Mouse (Mus musculus): ENCODE measurements around the gene Slain2. TPM values are rescaled to one million over a fixed set of nuclear protein-coding genes. Genes with fewer than 3 reads are reported as not detected.
A peak's percentile ranks its signal among the peaks of the same experiment; 100 is the strongest.

Slain2 gene
- polyA plus RNA-seq, 2 experiments, result 4.5 to 5.4 TPM

GRCm38 (mm10) chr5:72975996-72976395 is 61.9 kb downstream of the Slain2 start:
- no peaks in the 10 kb centered on the region for H3K4me1 ChIP-seq (replicated peaks; ENCODE audit: control insufficient read depth in 2 of 2, insufficient read depth in 2 of 2, low read length in 1 of 2)
- 73% methylated on average over 6 of the region's 6 CpGs for WGBS (ENCODE audit: insufficient replicate concordance)
- no peaks in the 10 kb centered on the region for H3K9me3 ChIP-seq (ENCODE audit: control insufficient read depth, low read length)
- H3K27ac ChIP-seq, result no peak overlapping the region
- no peak overlapping the region for H3K4me3 ChIP-seq (ENCODE audit: insufficient read depth in 1 of 2, low read depth in 2 of 2, low read length in 2 of 2)
- TF ChIP-seq EP300 (IDR thresholded peaks at IDR 0.05; ENCODE audit: low read depth), result no peak
- no peak for TF ChIP-seq CTCF (IDR thresholded peaks at IDR 0.05; ENCODE audit: low read depth)
- H3K4me2 ChIP-seq (ENCODE audit: low read depth), result no peak overlapping the region
- ATAC-seq (ENCODE audit: insufficient read depth), result no peak
- H3K36me3 ChIP-seq (replicated peaks; ENCODE audit: control insufficient read depth, insufficient read depth, low read depth), result no peaks in the 10 kb centered on the region
- H3K9ac ChIP-seq (replicated peaks), result no peak overlapping the region
- H3K27me3 ChIP-seq (ENCODE audit: control insufficient read depth, insufficient read depth, low read length), result no peaks in the 10 kb centered on the region
- no peak for DNase-seq (ENCODE audit: low read depth in 3 of 3, low spot score in 3 of 3)

- Histone ChIP-seq H3K36me3 (replicated peaks; ENCODE audit: control insufficient read depth, insufficient read depth, low read depth) (no peaks in the 10 kb centered on the region), H3K27ac (no peak overlapping the region), H3K9ac (replicated peaks) (no peak overlapping the region), H3K4me2 (ENCODE audit: low read depth) (no peak overlapping the region), H3K27me3 (ENCODE audit: control insufficient read depth, insufficient read depth, low read length) (no peaks in the 10 kb centered on the region), H3K9me3 (ENCODE audit: control insufficient read depth, low read length) (no peaks in the 10 kb centered on the region), H3K4me1 (replicated peaks; ENCODE audit: control insufficient read depth in 2 of 2, insufficient read depth in 2 of 2, low read length in 1 of 2) (no peaks in the 10 kb centered on the region), H3K4me3 (ENCODE audit: insufficient read depth in 1 of 2, low read depth in 2 of 2, low read length in 2 of 2) (no peak overlapping the region)
- 66% methylated on average over 4 of the region's 4 CpGs for WGBS (ENCODE audit: insufficient replicate concordance)
- ATAC-seq (ENCODE audit: insufficient read depth), result no peak
- DNase-seq (ENCODE audit: low read depth in 3 of 3, low spot score in 3 of 3), result no peak
- TF ChIP-seq EP300 (IDR thresholded peaks at IDR 0.05; ENCODE audit: low read depth), result no peak
- TF ChIP-seq CTCF (IDR thresholded peaks at IDR 0.05; ENCODE audit: low read depth), result no peak
Observed at GRCm38 (mm10) chr5:72976539-72976938, 62.4 kb downstream of the Slain2 start.

GRCm38 (mm10) chr5:72984091-72984490 is 70.0 kb downstream of the Slain2 start:
- 3% methylated on average over 2 of the region's 2 CpGs for WGBS (ENCODE audit: insufficient replicate concordance)
- DNase-seq (ENCODE audit: low read depth in 3 of 3, low spot score in 3 of 3), result peak; percentile 12 to 20 (median 13)

DNA sequence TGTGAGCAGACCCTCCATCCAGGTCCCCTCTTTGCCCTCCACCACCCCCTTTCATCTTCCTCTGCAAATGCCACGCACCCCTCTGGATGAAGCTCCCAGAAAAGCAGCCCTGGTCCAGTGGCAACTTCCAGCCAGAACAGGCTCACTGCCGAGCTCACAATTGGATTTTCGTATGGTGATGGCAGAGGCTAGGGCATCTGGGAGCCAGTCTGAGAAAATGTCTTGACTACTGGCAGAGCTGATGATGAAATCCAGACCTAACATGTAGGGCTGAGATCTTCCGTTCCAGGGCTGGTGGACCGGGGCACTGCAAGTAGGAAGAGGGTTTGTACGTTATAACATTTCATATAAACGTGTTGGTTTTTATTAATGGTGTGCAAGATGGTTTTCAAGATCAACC is 73.7 kb downstream of the Slain2 start:
- Histone ChIP-seq H3K9me3 (ENCODE audit: control insufficient read depth, low read length) (no peaks in the 10 kb centered on the region), H3K9ac (replicated peaks) (no peak overlapping the region), H3K4me2 (ENCODE audit: low read depth) (no peak overlapping the region), H3K27me3 (ENCODE audit: control insufficient read depth, insufficient read depth, low read length) (no peaks in the 10 kb centered on the region), H3K4me1 (replicated peaks; ENCODE audit: control insufficient read depth in 2 of 2, insufficient read depth in 2 of 2, low read length in 1 of 2) (no peaks in the 10 kb centered on the region), H3K27ac (no peak overlapping the region), H3K4me3 (ENCODE audit: insufficient read depth in 1 of 2, low read depth in 2 of 2, low read length in 2 of 2) (no peak overlapping the region), H3K36me3 (replicated peaks; ENCODE audit: control insufficient read depth, insufficient read depth, low read depth) (no peaks in the 10 kb centered on the region)
- DNase-seq (ENCODE audit: low read depth in 3 of 3, low spot score in 3 of 3) (no peak), ATAC-seq (ENCODE audit: insufficient read depth) (no peak)
- TF ChIP-seq EP300 (IDR thresholded peaks at IDR 0.05; ENCODE audit: low read depth), result no peak
- no peak for TF ChIP-seq CTCF (IDR thresholded peaks at IDR 0.05; ENCODE audit: low read depth)
- 69% methylated on average over 7 of the region's 7 CpGs for WGBS (ENCODE audit: insufficient replicate concordance)

More at GRCm38 (mm10) chr5:72984091-72984490, 70.0 kb downstream of the Slain2 start:
- no peak for ATAC-seq (ENCODE audit: insufficient read depth)
- Histone ChIP-seq H3K4me1 (replicated peaks; ENCODE audit: control insufficient read depth in 2 of 2, insufficient read depth in 2 of 2, low read length in 1 of 2) (no peaks in the 10 kb centered on the region), H3K4me2 (ENCODE audit: low read depth) (no peak overlapping the region), H3K27ac (no peak overlapping the region), H3K4me3 (ENCODE audit: insufficient read depth in 1 of 2, low read depth in 2 of 2, low read length in 2 of 2) (no peak overlapping the region), H3K9me3 (ENCODE audit: control insufficient read depth, low read length) (no peaks in the 10 kb centered on the region), H3K27me3 (ENCODE audit: control insufficient read depth, insufficient read depth, low read length) (no peaks in the 10 kb centered on the region), H3K9ac (replicated peaks) (no peak overlapping the region), H3K36me3 (replicated peaks; ENCODE audit: control insufficient read depth, insufficient read depth, low read depth) (no peaks in the 10 kb centered on the region)
- TF ChIP-seq EP300 (IDR thresholded peaks at IDR 0.05; ENCODE audit: low read depth) (no peak), CTCF (IDR thresholded peaks at IDR 0.05; ENCODE audit: low read depth) (peak; percentile 77)

DNA sequence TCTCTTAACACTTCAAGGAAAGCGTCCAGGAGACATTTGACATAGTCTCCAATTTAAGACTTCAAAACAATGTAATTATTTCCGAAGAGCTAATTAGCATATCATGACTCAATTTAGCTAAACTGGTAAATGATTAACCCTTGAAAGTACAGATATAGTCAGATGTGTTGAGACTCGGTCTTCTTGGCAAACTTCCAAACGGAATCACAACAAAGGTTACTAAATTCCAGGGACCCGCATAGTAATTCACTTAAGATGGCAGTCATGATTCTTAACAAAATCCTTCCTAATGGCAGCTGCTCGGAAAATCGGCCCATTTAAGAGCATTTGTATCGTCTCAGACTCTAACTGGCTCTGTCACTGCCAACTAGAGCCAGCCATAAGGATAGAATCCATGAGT is 75.7 kb downstream of the Slain2 start:
- ATAC-seq (ENCODE audit: insufficient read depth), result no peak
- H3K27me3 ChIP-seq (ENCODE audit: control insufficient read depth, insufficient read depth, low read length), result no peaks in the 10 kb centered on the region
- H3K4me1 ChIP-seq (replicated peaks; ENCODE audit: control insufficient read depth in 2 of 2, insufficient read depth in 2 of 2, low read length in 1 of 2), result no peaks in the 10 kb centered on the region
- DNase-seq (ENCODE audit: low read depth in 3 of 3, low spot score in 3 of 3), result no peak
- no peaks in the 10 kb centered on the region for H3K9me3 ChIP-seq (ENCODE audit: control insufficient read depth, low read length)
- no peaks in the 10 kb centered on the region for H3K36me3 ChIP-seq (replicated peaks; ENCODE audit: control insufficient read depth, insufficient read depth, low read depth)
- H3K4me3 ChIP-seq (ENCODE audit: insufficient read depth in 1 of 2, low read depth in 2 of 2, low read length in 2 of 2), result no peak overlapping the region
- no peak overlapping the region for H3K27ac ChIP-seq
- no peak for TF ChIP-seq EP300 (IDR thresholded peaks at IDR 0.05; ENCODE audit: low read depth)
- TF ChIP-seq CTCF (IDR thresholded peaks at IDR 0.05; ENCODE audit: low read depth), result no peak
- WGBS (ENCODE audit: insufficient replicate concordance), result 64% methylated on average over 8 of the region's 8 CpGs
- no peak overlapping the region for H3K9ac ChIP-seq (replicated peaks)
- H3K4me2 ChIP-seq (ENCODE audit: low read depth), result no peak overlapping the region
